Mouse (Mus musculus): ENCODE data around the gene Abhd14b. TPM values are rescaled to one million over a fixed set of nuclear protein-coding genes. Genes with fewer than 3 reads are reported as not detected.

Gene Abhd14b
- total and polyA plus RNA-seq, 3 experiments, result 6.6 to 27.8 (median 6.8) TPM

GRCm38 (mm10) chr9:106461641-106462429, 14.6 kb downstream of the Abhd14b start:
- WGBS, result 87% methylated on average over 16 of the region's 16 CpGs
- DNase-seq, result no peak
- TF ChIP-seq POLR2A (IDR thresholded peaks at IDR 0.05; ENCODE audit: insufficient read depth, low read depth, low read length) (no peak), EP300 (IDR thresholded peaks at IDR 0.05; ENCODE audit: insufficient read depth, low read depth, low read length) (no peak), CTCF (IDR thresholded peaks at IDR 0.05) (no peak)
- Histone ChIP-seq H3K4me1 (ENCODE audit: control insufficient read depth, insufficient read depth, low read length) (peaks cover 3% of the 10 kb centered on the region; the same call in 1 of the 2 replicates), H3K27ac (no peak overlapping the region), H3K79me2 (replicated peaks; ENCODE audit: control insufficient read depth, insufficient read depth, low read length) (0 out of 2 replicates have a peak, but pooled peaks cover 2% of the 10 kb centered on the region), H3K9ac (ENCODE audit: low read depth, low read length) (no peak overlapping the region), H3K27me3 (ENCODE audit: control insufficient read depth, insufficient read depth, low read length) (no peaks in the 10 kb centered on the region), H3K36me3 (ENCODE audit: control insufficient read depth, insufficient read depth, low read length) (no peaks in the 10 kb centered on the region), H3K4me3 (no peak overlapping the region)
- intact Hi-C loops (cut with DNase I), result no loop called here

- 96% methylated on average over 12 of the region's 12 CpGs for WGBS
- no peak overlapping the region for H3K4me3 ChIP-seq
- H3K27me3 ChIP-seq (ENCODE audit: control insufficient read depth, insufficient read depth, low read length), result no peaks in the 10 kb centered on the region
- DNase-seq, result no peak
- TF ChIP-seq POLR2A (IDR thresholded peaks at IDR 0.05; ENCODE audit: insufficient read depth, low read depth, low read length), result no peak
- TF ChIP-seq CTCF (IDR thresholded peaks at IDR 0.05), result no peak
- no peak for TF ChIP-seq EP300 (IDR thresholded peaks at IDR 0.05; ENCODE audit: insufficient read depth, low read depth, low read length)
- intact Hi-C loops (cut with DNase I), result no loop called here
- H3K79me2 ChIP-seq (replicated peaks; ENCODE audit: control insufficient read depth, insufficient read depth, low read length), result 0 out of 2 replicates have a peak, but pooled peaks cover 2% of the 10 kb centered on the region
- H3K36me3 ChIP-seq (ENCODE audit: control insufficient read depth, insufficient read depth, low read length), result no peaks in the 10 kb centered on the region
- no peak overlapping the region for H3K27ac ChIP-seq
- peaks cover 3% of the 10 kb centered on the region; the same call in 1 of the 2 replicates for H3K4me1 ChIP-seq (ENCODE audit: control insufficient read depth, insufficient read depth, low read length)
- H3K9ac ChIP-seq (ENCODE audit: low read depth, low read length), result no peak overlapping the region
Observed at GRCm38 (mm10) chr9:106462430-106462800, 15.2 kb downstream of the Abhd14b start.

DNA sequence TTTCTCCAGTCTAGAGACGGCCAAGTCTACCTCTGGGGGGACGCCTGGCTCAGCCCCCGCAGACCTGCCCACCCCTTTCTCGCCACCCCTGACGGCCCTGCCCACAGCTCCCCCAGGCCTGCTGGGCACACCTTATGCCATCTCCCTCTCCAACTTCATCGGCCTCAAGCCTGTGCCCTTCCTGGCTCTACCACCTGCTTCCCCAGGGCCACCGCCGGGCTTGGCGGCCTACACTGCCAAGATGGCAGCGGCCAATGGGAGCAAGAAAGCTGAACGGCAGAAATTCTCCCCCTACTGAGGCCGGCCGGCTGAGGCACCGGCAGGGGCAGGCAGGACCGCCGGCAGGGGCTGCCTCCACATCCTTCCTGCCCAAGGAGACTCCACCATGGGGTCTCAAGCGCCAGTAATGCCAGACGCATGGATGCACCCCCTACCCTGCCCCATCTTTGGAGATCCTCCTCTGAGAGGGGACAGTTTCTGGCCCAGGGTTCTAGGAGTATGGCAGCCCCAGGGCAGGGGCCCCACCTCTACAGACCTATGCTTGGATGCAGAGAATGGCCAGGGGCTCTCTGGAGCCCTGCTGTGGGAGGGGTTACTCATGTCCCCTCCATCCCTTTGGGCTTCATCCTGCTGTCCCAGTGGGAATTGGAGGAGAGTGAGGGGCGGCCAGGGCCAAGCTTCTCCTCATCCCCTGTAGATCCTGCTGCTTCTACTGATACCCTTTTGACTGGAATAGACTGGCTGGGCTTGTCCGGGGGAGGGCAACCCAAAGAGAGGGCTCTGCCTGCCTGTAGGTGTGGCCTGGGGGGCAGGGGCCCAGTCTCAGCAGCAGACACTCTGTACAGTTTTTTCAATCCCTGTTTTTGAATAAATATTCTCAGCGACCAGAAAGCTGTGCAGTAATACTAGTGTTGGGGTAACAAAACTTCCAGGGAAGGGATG, 16.1 kb downstream of the Abhd14b start:
- H3K36me3 ChIP-seq (ENCODE audit: control insufficient read depth, insufficient read depth, low read length), result no peaks in the 10 kb centered on the region
- H3K4me1 ChIP-seq (ENCODE audit: control insufficient read depth, insufficient read depth, low read length), result peaks cover under 1% of the 10 kb centered on the region; the same call in 1 of the 2 replicates
- H3K27ac ChIP-seq, result no peak overlapping the region
- WGBS, result 91% methylated on average over 21 of the region's 21 CpGs
- no peaks in the 10 kb centered on the region for H3K27me3 ChIP-seq (ENCODE audit: control insufficient read depth, insufficient read depth, low read length)
- no peak overlapping the region for H3K9ac ChIP-seq (ENCODE audit: low read depth, low read length)
- H3K4me3 ChIP-seq, result no peak overlapping the region
- intact Hi-C loops (cut with DNase I), result no loop called here
- no peak for DNase-seq
- no peak for TF ChIP-seq EP300 (IDR thresholded peaks at IDR 0.05; ENCODE audit: insufficient read depth, low read depth, low read length)
- TF ChIP-seq CTCF (IDR thresholded peaks at IDR 0.05), result no peak
- no peak for TF ChIP-seq POLR2A (IDR thresholded peaks at IDR 0.05; ENCODE audit: insufficient read depth, low read depth, low read length)
- H3K79me2 ChIP-seq (replicated peaks; ENCODE audit: control insufficient read depth, insufficient read depth, low read length), result 0 out of 2 replicates have a peak, but pooled peaks cover 2% of the 10 kb centered on the region

GRCm38 (mm10) chr9:106464751-106465541, 17.7 kb downstream of the Abhd14b start:
- Histone ChIP-seq H3K36me3 (ENCODE audit: control insufficient read depth, insufficient read depth, low read length) (no peaks in the 10 kb centered on the region), H3K27ac (peak overlapping the region; percentile 49), H3K9ac (ENCODE audit: low read depth, low read length) (peak overlapping the region; percentile 70), H3K4me1 (ENCODE audit: control insufficient read depth, insufficient read depth, low read length) (no peaks in the 10 kb centered on the region), H3K79me2 (replicated peaks; ENCODE audit: control insufficient read depth, insufficient read depth, low read length) (0 out of 2 replicates have a peak, but pooled peaks cover under 1% of the 10 kb centered on the region), H3K4me3 (peak overlapping the region; percentile 61), H3K27me3 (ENCODE audit: control insufficient read depth, insufficient read depth, low read length) (no peaks in the 10 kb centered on the region)
- WGBS, result 4% methylated on average over 99 of the region's 99 CpGs
- TF ChIP-seq CTCF (IDR thresholded peaks at IDR 0.05), result no peak
- no peak for TF ChIP-seq POLR2A (IDR thresholded peaks at IDR 0.05; ENCODE audit: insufficient read depth, low read depth, low read length)
- no peak for TF ChIP-seq EP300 (IDR thresholded peaks at IDR 0.05; ENCODE audit: insufficient read depth, low read depth, low read length)
- peak; percentile 75 to 78 for DNase-seq
- intact Hi-C loops (cut with DNase I), result no loop called here

DNA sequence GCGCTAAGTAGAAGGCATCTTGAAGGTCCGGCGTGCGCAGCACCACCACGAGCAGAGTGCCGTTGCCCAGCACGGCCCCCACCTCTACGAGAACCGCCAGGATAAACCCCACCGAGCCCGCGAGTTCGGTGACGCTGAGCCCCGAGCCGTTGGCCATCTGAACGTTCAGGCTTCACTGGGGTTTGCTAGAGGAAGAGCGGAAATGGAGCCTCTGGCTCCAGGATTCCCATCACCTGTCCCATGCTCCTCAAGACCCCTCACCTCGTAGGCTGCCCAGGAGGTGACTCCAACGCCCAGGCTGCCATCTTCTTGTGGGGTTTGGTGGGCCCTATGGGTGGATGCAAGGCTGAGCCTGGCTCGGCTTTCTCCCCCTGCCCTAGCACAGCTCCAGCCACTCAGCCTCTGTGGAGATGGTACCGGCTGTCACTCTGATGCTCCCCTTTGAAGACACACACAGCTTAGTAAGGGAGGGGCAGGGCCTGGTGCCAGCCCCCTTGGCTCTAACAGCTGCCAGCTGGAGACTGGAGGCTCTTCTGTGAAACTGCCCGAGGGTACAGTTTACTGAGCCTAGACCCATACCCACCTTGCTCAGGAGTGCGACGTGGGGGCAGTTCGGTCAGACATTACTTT, 18.4 kb downstream of the Abhd14b start, which contains the start of gene Gpr62:
Gene Gpr62, minus strand, starts transcription at position 368 of the 630 bp plus-strand sequence.
- H3K27me3 ChIP-seq (ENCODE audit: control insufficient read depth, insufficient read depth, low read length), result no peaks in the 10 kb centered on the region
- H3K4me3 ChIP-seq, result peak within 1 kb of the TSS; percentile 61
- no peaks in the 10 kb centered on the region for H3K36me3 ChIP-seq (ENCODE audit: control insufficient read depth, insufficient read depth, low read length)
- WGBS, result 30% methylated on average over 26 of the region's 26 CpGs
- H3K9ac ChIP-seq (ENCODE audit: low read depth, low read length), result peak within 1 kb of the TSS; percentile 70
- peak within 1 kb of the TSS; percentile 49 for H3K27ac ChIP-seq
- H3K4me1 ChIP-seq (ENCODE audit: control insufficient read depth, insufficient read depth, low read length), result no peaks in the 10 kb centered on the region
- DNase-seq, result no peak
- intact Hi-C loops (cut with DNase I), result no loop called here
- TF ChIP-seq EP300 (IDR thresholded peaks at IDR 0.05; ENCODE audit: insufficient read depth, low read depth, low read length) (no peak), POLR2A (IDR thresholded peaks at IDR 0.05; ENCODE audit: insufficient read depth, low read depth, low read length) (no peak), CTCF (IDR thresholded peaks at IDR 0.05) (no peak)
- H3K79me2 ChIP-seq (replicated peaks; ENCODE audit: control insufficient read depth, insufficient read depth, low read length), result no peaks in the 10 kb centered on the region

Measured in heart, adult 2 months (tissue).